Mouse (Mus musculus): ENCODE results near the gene Lamp1.

DNA sequence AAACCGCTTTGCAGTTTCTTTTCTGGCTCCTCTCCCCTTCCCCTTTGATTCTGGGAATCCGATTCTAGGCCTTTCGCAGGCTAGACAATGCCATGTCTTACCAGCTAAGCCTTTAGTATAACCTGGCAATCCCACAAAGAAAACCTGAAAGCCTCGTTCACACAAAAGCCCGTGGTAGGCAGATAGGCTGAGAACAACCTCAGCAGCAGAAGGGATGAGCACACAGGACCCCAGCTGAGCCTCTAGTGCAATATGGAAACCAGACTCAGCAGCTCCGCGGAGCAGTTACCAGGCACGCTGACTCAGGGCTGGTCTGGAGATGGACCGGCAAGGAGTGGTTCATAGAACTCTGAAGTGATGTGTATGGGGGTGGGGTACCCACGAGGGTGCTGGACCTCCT is 35.9 kb downstream of the Lamp1 start:
- no peak for TF ChIP-seq CTCF (IDR thresholded peaks at IDR 0.05; ENCODE audit: borderline replicate concordance, insufficient read depth, low read length)
- TF ChIP-seq POLR2A (IDR thresholded peaks at IDR 0.05; ENCODE audit: low read depth, low read length): no peak
